Mouse (Mus musculus) Muller cell, postnatal 12 days (primary cell): ENCODE data around the gene Hpcal4.
A peak's percentile ranks its signal among the peaks of the same experiment; 100 is the strongest.

Experiments used
- DNase-seq: peaks from one replicate; pipeline ENCODE4 v3.0.0-alpha.2; 2015; ENCODE audit errors: inconsistent ontology term

Hpcal4 gene

GRCm38 (mm10) chr4:123237386-123238266, 54.6 kb downstream of the Hpcal4 start:
- no peak for DNase-seq

- DNase-seq = peak; percentile 79
Measured at GRCm38 (mm10) chr4:123239361-123240203, 56.6 kb downstream of the Hpcal4 start.
